Mouse (Mus musculus): Measurements from ENCODE around the gene Cdkal1. TPM values are rescaled to one million over a fixed set of nuclear protein-coding genes. Genes with fewer than 3 reads are reported as not detected.

Cdkal1 gene
- polyA plus RNA-seq, 1 experiment from 2014 or later: 14.7 TPM

GRCm38 (mm10) chr13:29609441-29609840, 246.0 kb downstream of the Cdkal1 start:
- 73% methylated on average over 5 of the region's 5 CpGs for whole genome bisulfite sequencing
- no peak overlapping the region for H3K4me3 ChIP-seq (ENCODE audit: low read depth, low read length)
- H3K27ac ChIP-seq (replicated peaks): no peak overlapping the region
- TF ChIP-seq EP300 (optimal IDR thresholded peaks at IDR 0.05) (no peak), CTCF (IDR thresholded peaks at IDR 0.05; ENCODE audit: low read depth) (no peak)
- H3K4me2 ChIP-seq (replicated peaks; ENCODE audit: low read depth): no peak overlapping the region
- no peaks in the 10 kb centered on the region for H3K4me1 ChIP-seq (replicated peaks; ENCODE audit: control insufficient read depth, insufficient read depth)
- H3K27me3 ChIP-seq (ENCODE audit: control insufficient read depth, insufficient read depth, low read length): no peaks in the 10 kb centered on the region
- H3K9ac ChIP-seq (ENCODE audit: low read length): no peak overlapping the region
- no peaks in the 10 kb centered on the region for H3K9me3 ChIP-seq (ENCODE audit: control insufficient read depth, low read length)
- ATAC-seq (ENCODE audit: low FRiP score, low TSS enrichment) (no peak), DNase-seq (ENCODE audit: low spot score) (no peak)
- no peaks in the 10 kb centered on the region for H3K36me3 ChIP-seq (ENCODE audit: control insufficient read depth, insufficient read depth, low read length)

- no peaks in the 10 kb centered on the region for H3K9me3 ChIP-seq (ENCODE audit: control insufficient read depth, low read length)
- peak; percentile 78 for DNase-seq (ENCODE audit: low spot score)
- no peak overlapping the region for H3K4me2 ChIP-seq (replicated peaks; ENCODE audit: low read depth)
- no peak overlapping the region for H3K9ac ChIP-seq (ENCODE audit: low read length)
- no peak overlapping the region for H3K27ac ChIP-seq (replicated peaks)
- H3K36me3 ChIP-seq (ENCODE audit: control insufficient read depth, insufficient read depth, low read length): no peaks in the 10 kb centered on the region
- no peaks in the 10 kb centered on the region for H3K27me3 ChIP-seq (ENCODE audit: control insufficient read depth, insufficient read depth, low read length)
- 0 out of 2 replicates have a peak, but pooled peaks have one; percentile 63 for ATAC-seq (ENCODE audit: low FRiP score, low TSS enrichment)
- H3K4me1 ChIP-seq (replicated peaks; ENCODE audit: control insufficient read depth, insufficient read depth): no peaks in the 10 kb centered on the region
- TF ChIP-seq CTCF (IDR thresholded peaks at IDR 0.05; ENCODE audit: low read depth): peak; percentile 90
- TF ChIP-seq EP300 (optimal IDR thresholded peaks at IDR 0.05): no peak
- 32% methylated on average over 6 of the region's 7 CpGs for WGBS
- H3K4me3 ChIP-seq (ENCODE audit: low read depth, low read length): no peak overlapping the region
Measured at GRCm38 (mm10) chr13:29604241-29604640, 251.2 kb downstream of the Cdkal1 start.

- no peak overlapping the region for H3K4me3 ChIP-seq (ENCODE audit: low read depth, low read length)
- H3K27me3 ChIP-seq (ENCODE audit: control insufficient read depth, insufficient read depth, low read length): no peaks in the 10 kb centered on the region
- H3K4me1 ChIP-seq (replicated peaks; ENCODE audit: control insufficient read depth, insufficient read depth): no peaks in the 10 kb centered on the region
- no peak overlapping the region for H3K4me2 ChIP-seq (replicated peaks; ENCODE audit: low read depth)
- DNase-seq (ENCODE audit: low spot score): no peak
- no peak for ATAC-seq (ENCODE audit: low FRiP score, low TSS enrichment)
- H3K27ac ChIP-seq (replicated peaks): no peak overlapping the region
- no peak overlapping the region for H3K9ac ChIP-seq (ENCODE audit: low read length)
- no peaks in the 10 kb centered on the region for H3K9me3 ChIP-seq (ENCODE audit: control insufficient read depth, low read length)
- no peak for TF ChIP-seq CTCF (IDR thresholded peaks at IDR 0.05; ENCODE audit: low read depth)
- no peak for TF ChIP-seq EP300 (optimal IDR thresholded peaks at IDR 0.05)
- WGBS: 77% methylated on average over 6 of the region's 6 CpGs
- no peaks in the 10 kb centered on the region for H3K36me3 ChIP-seq (ENCODE audit: control insufficient read depth, insufficient read depth, low read length)
Measured at GRCm38 (mm10) chr13:29603597-29603996, 251.9 kb downstream of the Cdkal1 start.

- ATAC-seq (ENCODE audit: low FRiP score, low TSS enrichment) (no peak; the same call in 1 of the 2 replicates), DNase-seq (ENCODE audit: low spot score) (no peak)
- no peaks in the 10 kb centered on the region for H3K36me3 ChIP-seq (ENCODE audit: control insufficient read depth, insufficient read depth, low read length)
- WGBS: 80% methylated on average over 2 of the region's 2 CpGs
- H3K4me1 ChIP-seq (replicated peaks; ENCODE audit: control insufficient read depth, insufficient read depth): no peaks in the 10 kb centered on the region
- no peak overlapping the region for H3K4me2 ChIP-seq (replicated peaks; ENCODE audit: low read depth)
- no peaks in the 10 kb centered on the region for H3K9me3 ChIP-seq (ENCODE audit: control insufficient read depth, low read length)
- H3K9ac ChIP-seq (ENCODE audit: low read length): no peak overlapping the region
- H3K27me3 ChIP-seq (ENCODE audit: control insufficient read depth, insufficient read depth, low read length): no peaks in the 10 kb centered on the region
- H3K27ac ChIP-seq (replicated peaks): no peak overlapping the region
- TF ChIP-seq CTCF (IDR thresholded peaks at IDR 0.05; ENCODE audit: low read depth) (no peak), EP300 (optimal IDR thresholded peaks at IDR 0.05) (no peak)
- H3K4me3 ChIP-seq (ENCODE audit: low read depth, low read length): no peak overlapping the region
Measured at GRCm38 (mm10) chr13:29601033-29601432, 254.4 kb downstream of the Cdkal1 start.

- no peak overlapping the region for H3K27ac ChIP-seq (replicated peaks)
- no peaks in the 10 kb centered on the region for H3K4me1 ChIP-seq (replicated peaks; ENCODE audit: control insufficient read depth, insufficient read depth)
- 75% methylated on average over 2 of the region's 2 CpGs for WGBS
- H3K36me3 ChIP-seq (ENCODE audit: control insufficient read depth, insufficient read depth, low read length): no peaks in the 10 kb centered on the region
- TF ChIP-seq EP300 (optimal IDR thresholded peaks at IDR 0.05) (no peak), CTCF (IDR thresholded peaks at IDR 0.05; ENCODE audit: low read depth) (no peak)
- H3K9ac ChIP-seq (ENCODE audit: low read length): no peak overlapping the region
- ATAC-seq (ENCODE audit: low FRiP score, low TSS enrichment) (no peak), DNase-seq (ENCODE audit: low spot score) (no peak)
- H3K27me3 ChIP-seq (ENCODE audit: control insufficient read depth, insufficient read depth, low read length): no peaks in the 10 kb centered on the region
- H3K4me3 ChIP-seq (ENCODE audit: low read depth, low read length): no peak overlapping the region
- H3K4me2 ChIP-seq (replicated peaks; ENCODE audit: low read depth): no peak overlapping the region
- no peaks in the 10 kb centered on the region for H3K9me3 ChIP-seq (ENCODE audit: control insufficient read depth, low read length)
Measured at GRCm38 (mm10) chr13:29599646-29600045, 255.8 kb downstream of the Cdkal1 start.

DNA sequence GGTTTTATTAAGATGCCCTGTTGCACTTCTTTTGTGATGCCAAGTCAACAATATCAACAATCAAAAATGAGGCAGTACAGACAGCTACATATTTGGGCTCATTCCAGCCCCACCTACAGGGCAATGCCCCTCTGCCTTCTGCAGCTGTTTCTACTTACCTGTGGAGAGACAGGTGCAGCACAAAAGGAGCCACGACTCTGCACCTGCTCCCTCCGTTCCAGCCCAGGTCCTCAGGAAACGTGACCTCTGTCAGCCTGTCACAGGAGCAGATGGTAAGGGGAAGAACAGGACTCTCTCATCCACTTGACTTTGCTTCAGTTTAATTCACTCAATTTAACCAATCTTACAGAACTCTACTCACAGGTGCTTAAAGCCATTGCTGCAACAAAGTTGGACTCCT, 258.7 kb downstream of the Cdkal1 start:
- TF ChIP-seq CTCF (IDR thresholded peaks at IDR 0.05; ENCODE audit: low read depth) (no peak), EP300 (optimal IDR thresholded peaks at IDR 0.05) (no peak)
- Histone ChIP-seq H3K36me3 (ENCODE audit: control insufficient read depth, insufficient read depth, low read length) (no peaks in the 10 kb centered on the region), H3K9ac (ENCODE audit: low read length) (no peak overlapping the region), H3K4me3 (ENCODE audit: low read depth, low read length) (no peak overlapping the region), H3K27me3 (ENCODE audit: control insufficient read depth, insufficient read depth, low read length) (no peaks in the 10 kb centered on the region), H3K4me1 (replicated peaks; ENCODE audit: control insufficient read depth, insufficient read depth) (no peaks in the 10 kb centered on the region), H3K4me2 (replicated peaks; ENCODE audit: low read depth) (no peak overlapping the region), H3K27ac (replicated peaks) (no peak overlapping the region), H3K9me3 (ENCODE audit: control insufficient read depth, low read length) (0 out of 2 replicates have a peak, but pooled peaks cover 4% of the 10 kb centered on the region)
- ATAC-seq (ENCODE audit: low FRiP score, low TSS enrichment) (no peak), DNase-seq (ENCODE audit: low spot score) (no peak)
- 48% methylated on average over 3 of the region's 3 CpGs for WGBS
